Mouse (Mus musculus): Measurements from ENCODE around the gene 4930486L24Rik. TPM values are rescaled to one million over a fixed set of nuclear protein-coding genes. Genes with fewer than 3 reads are reported as not detected.

The 4930486L24Rik gene
- total RNA-seq, 2 experiments from 2014 or later, result 0.86 to 1.3 TPM

Other genes starting within 250 kb of the 4930486L24Rik start
- not detected for gene BC051665, start 78.1 kb downstream of the 4930486L24Rik start, total RNA-seq (2021)
- gene Ctsll3, start 61.6 kb downstream of the 4930486L24Rik start, total RNA-seq (2021), result not detected
- under 1 TPM; 0.60 to 0.94 TPM for gene Gm49392, start 32.4 kb upstream of the 4930486L24Rik start, total RNA-seq (2021)
- 1 to 10 TPM; 4.1 to 7.3 TPM for gene Ctla2b, start 33.0 kb upstream of the 4930486L24Rik start, total RNA-seq (2021)
- not detected for gene Tpbpb, start 40.4 kb upstream of the 4930486L24Rik start, total RNA-seq (2021)
- not detected for gene Gm49393, start 71.1 kb upstream of the 4930486L24Rik start, total RNA-seq (2021)
- gene Gm49391, start 72.1 kb upstream of the 4930486L24Rik start, total RNA-seq (2021), result 1 to 10 TPM; 3.8 to 4.7 TPM
- gene Ctla2a, start 72.2 kb upstream of the 4930486L24Rik start, total RNA-seq (2021), result 10 to 100 TPM; 85.2 to 98.6 TPM
- not detected for gene Tpbpa, start 77.5 kb upstream of the 4930486L24Rik start, total RNA-seq (2021)
- not detected for gene Ctsj, start 141.5 kb upstream of the 4930486L24Rik start, total RNA-seq (2021)
- gene Ctsq, start 176.2 kb upstream of the 4930486L24Rik start, total RNA-seq (2021), result not detected

Measured in heart, postnatal 36 days (tissue).